Mouse (Mus musculus) heart, adult 2 months (tissue): ENCODE data around the gene Actb.

ENCODE experiments used
- CTCF ChIP-seq: fragments of 200-600 bp; IDR thresholded peaks from 2 replicates; pipeline ENCODE4 v1.8.1; 2022; ENCODE audit warnings: antibody characterized with exemption, mild to moderate bottlenecking, moderate library complexity
- POLR2A ChIP-seq: fragments of 200-500 bp; IDR thresholded peaks from 2 replicates; pipeline ENCODE4 v1.6.1; 2011; ENCODE audit warnings: mild to moderate bottlenecking, low read depth, low read length, control low read depth; ENCODE audit not compliant: insufficient read depth

DNA sequence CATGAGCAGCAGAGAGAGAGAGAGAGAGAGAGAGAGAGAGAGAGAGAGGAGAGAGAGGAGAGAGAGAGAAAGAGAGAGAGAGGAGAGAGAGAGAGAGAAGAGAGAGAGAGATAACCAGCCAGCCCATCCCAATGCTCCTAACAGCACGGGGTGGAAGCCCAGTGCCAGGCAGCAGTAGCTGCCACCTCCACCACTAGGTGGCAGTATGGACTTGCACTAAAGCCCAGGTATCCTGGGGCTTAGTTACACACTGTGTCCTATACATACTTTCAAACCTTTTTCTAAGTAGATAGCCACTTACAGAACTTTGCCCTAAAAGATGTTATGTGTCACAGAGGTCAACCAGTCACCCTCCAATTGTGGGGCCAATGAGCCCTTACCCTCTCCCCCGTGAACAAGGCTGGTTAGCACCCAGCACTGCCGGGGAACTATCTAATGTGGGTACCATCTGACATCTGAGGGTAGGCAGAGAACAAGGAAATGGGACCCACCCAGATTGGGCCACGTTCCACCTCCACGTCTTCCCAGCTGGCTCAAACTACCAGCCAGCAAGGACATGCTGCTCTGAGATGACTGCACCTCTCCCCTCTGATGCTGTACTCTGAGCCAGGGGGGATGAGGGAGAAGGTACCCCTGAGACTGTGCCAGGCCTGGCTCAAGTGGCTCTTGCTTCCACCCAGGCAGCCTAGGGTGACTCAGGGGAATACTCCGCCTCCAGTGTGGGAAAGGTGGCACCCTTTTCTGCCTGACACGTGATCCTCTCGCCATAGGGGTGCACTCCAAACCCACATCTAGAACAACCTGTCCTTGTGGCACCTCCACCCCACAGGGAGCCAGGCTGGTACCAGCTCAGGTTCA is 27.0 kb downstream of the Actb start:
- TF ChIP-seq POLR2A (no peak), CTCF (peak; percentile 87)
